Mouse (Mus musculus) urinary bladder, postnatal 14 days (tissue): ENCODE results near the gene Gprc5d.
A peak's percentile ranks its signal among the peaks of the same experiment; 100 is the strongest.

ENCODE experiments used
- DNase-seq: peaks from one replicate; pipeline ENCODE4 v3.0.0; 2021; ENCODE audit warnings: low spot score

The Gprc5d gene

DNA sequence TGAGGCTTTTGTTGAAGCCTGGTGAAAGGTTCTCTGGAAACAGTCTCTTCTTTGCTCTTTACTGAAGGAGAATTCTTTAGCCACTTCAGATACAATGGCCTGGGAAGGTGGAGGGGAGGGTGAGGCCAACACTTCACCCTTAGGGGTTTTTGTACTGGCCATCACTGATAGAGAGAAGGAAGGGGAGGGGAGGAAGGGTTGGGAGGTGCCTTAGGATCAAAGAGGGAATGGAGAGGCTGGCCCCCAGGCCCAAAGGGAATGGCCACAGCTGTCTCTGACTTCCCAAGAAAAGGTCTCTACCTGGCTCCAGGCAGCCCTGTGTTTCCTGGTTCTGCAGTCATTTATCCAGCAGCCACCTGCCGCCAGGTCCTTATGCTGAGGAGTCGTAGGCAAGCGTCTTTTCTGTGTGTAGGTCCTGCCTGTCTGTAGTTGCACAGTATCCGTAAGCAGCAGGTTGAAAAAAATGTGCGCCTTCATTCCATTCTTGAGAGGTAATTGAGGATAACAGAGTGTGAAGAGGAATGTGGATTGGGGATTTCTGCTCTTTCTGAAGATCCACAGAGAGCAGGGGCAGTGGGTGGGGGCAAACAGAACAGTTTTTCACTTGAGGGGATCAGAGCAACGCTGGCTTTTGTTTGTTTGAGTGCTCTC, 51.2 kb downstream of the Gprc5d start:
- no peak for DNase-seq

DNA sequence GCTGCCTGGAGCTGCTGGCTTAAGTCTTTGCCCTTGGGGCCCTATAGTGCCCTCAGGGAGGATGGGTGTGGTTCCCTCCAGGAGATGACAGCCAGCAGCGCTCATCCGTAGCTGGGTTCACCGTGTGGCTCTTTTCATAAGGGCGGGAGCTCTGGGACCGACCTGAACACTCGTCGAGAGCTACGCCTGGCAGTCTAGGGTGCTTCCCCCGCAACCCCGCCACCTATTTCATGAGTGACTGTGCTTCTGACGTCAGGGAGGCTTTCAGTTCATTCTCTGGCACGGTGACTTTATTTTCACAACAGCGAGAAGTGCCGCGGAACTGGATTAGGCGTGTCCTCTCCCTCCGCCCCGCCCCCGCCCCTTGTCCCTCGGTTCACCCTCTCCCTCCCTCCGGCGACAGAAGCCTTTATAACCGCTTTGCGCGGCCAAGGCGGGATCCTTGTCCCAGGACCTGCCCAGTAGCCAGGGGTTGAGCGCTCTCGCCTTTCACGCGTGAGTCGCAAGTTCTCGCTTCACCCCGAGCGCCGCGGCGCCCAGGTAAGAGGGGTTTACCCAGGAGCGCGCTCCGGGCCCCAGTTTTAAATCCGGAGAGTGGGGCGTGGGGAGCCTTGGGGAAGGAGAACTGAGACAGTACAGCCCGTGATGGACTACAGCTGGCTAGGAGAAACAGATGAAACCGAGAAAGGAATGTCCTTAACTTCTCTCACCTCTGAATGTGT, 52.7 kb downstream of the Gprc5d start, which contains the start of gene Gprc5a:
Gprc5a (plus strand) TSS at position 416 of the 722 bp plus-strand sequence.
- peak; percentile 74 for DNase-seq

DNA sequence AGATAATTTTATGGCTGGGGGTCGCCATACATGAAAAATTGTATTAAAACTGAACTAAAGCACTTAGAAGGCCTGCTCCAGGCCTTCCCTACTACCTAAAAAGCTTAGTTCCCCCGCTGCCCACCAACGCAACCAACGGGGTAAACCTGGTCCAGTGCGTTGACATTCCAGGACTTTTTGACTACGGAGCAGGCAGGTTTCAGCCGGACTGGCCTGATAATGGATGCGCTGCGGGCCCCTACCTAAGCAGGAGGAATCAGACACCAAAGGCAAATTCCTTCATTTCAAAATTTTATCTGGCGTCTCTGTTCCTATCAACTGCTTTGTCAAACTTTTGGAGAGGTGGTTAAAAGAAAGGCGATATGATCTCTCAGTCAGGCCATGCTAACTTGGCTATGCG, 53.5 kb downstream of the Gprc5d start:
- no peak for DNase-seq

DNA sequence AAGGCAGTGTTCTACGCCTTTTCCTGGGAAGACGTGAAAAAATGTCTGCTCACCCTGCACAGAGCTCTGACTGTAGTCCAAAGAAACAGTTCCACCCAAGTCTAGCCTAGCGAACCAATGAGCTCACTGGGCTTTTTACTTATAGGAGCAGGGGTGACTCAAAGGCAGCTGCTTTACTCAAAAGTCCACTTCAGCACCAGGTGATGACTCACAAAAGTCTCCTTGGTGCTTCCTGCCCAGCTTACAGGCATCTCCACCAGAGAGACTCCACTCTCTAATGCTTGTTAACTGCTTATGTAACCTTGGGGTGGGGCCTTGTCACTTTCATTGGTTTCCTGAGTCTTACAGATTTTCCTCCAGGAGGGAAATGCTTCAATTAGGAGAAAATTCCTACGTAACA, 57.4 kb downstream of the Gprc5d start:
- no peak for DNase-seq
